Mouse (Mus musculus) embryonic facial prominence, embryonic 11.5 days (tissue): ENCODE data around the gene Gm20479. TPM values are rescaled to one million over a fixed set of nuclear protein-coding genes. Genes with fewer than 3 reads are reported as not detected.

Source experiments
- ATAC-seq: fragments of 200-750 bp; cut with Nextera tagmentation; replicated peaks from 2 replicates; pipeline ENCODE4 v1.8.0; 2017; ENCODE audit warnings: low read depth; ENCODE audit not compliant: insufficient number of reproducible peaks, low FRiP score, low TSS enrichment
- DNase-seq: peaks from one replicate; pipeline ENCODE4 v3.0.0-alpha.2; 2015; ENCODE audit warnings: low spot score
- H3K27ac ChIP-seq: fragments of 300-500 bp; sonication (generic); replicated peaks from 2 replicates; pipeline ENCODE4 v1.5.1; 2014; ENCODE audit warnings: mild to moderate bottlenecking, low read depth, low read length, control low read depth
- H3K27me3 ChIP-seq: fragments of 300-500 bp; sonication (generic); 2 replicates; pipeline ENCODE4 v1.6.1; 2014; ENCODE audit warnings: mild to moderate bottlenecking, low read length, moderate library complexity, mixed read lengths; ENCODE audit not compliant: control insufficient read depth, insufficient read depth
- H3K36me3 ChIP-seq: fragments of 300-500 bp; sonication (generic); replicated peaks from 2 replicates; pipeline ENCODE4 v1.6.1; 2014; ENCODE audit warnings: low read depth, mild to moderate bottlenecking, low read length, moderate library complexity, mixed read lengths; ENCODE audit not compliant: control insufficient read depth, insufficient read depth
- H3K4me1 ChIP-seq: fragments of 300-500 bp; sonication (generic); 2 replicates; pipeline ENCODE4 v1.6.1; 2014; ENCODE audit warnings: low read length, mixed read lengths; ENCODE audit not compliant: control insufficient read depth, insufficient read depth
- H3K4me2 ChIP-seq: fragments of 300-500 bp; sonication (generic); 2 replicates; pipeline ENCODE4 v1.6.1; 2014; ENCODE audit warnings: low read depth, mild to moderate bottlenecking, control low read depth, low read length, moderate library complexity
- H3K4me3 ChIP-seq: fragments of 300-500 bp; sonication (generic); 2 replicates; pipeline ENCODE4 v1.5.1; 2014; ENCODE audit warnings: low read depth, low read length, control low read depth
- H3K9ac ChIP-seq: fragments of 300-500 bp; sonication (generic); replicated peaks from 2 replicates; pipeline ENCODE4 v1.6.1; 2014; ENCODE audit warnings: mild to moderate bottlenecking, control low read depth, low read length
- H3K9me3 ChIP-seq: fragments of 300-500 bp; sonication (generic); replicated peaks from 2 replicates; pipeline ENCODE4 v1.6.1; 2016; ENCODE audit warnings: mild to moderate bottlenecking, low read length, inconsistent platforms, mixed read lengths; ENCODE audit not compliant: control insufficient read depth
- WGBS: fragments of 180-500 bp; shearing (Covaris S2); extraction: QIAGEN DNeasy Blood & Tissue Kit; methylation state at CpG from one replicate; pipeline ENCODE4 v1.1.7; 2014; 5-methylcytosine and 5-hydroxymethylcytosine counted together
- polyA plus RNA-seq: library from polyadenylated mRNA; unstranded; fragments of >200 nt; fragmentation: Nextera tagmentation; extraction: Ambion mirVana; gene quantifications from 2 replicates; pipeline ENCODE4 v1.2.1, GENCODE M21; 2014

The Gm20479 gene
- polyA plus RNA-seq, 1 experiment from 2014 or later, result not detected

- WGBS, result 88% methylated on average over 11 of the region's 11 CpGs
Measured at GRCm38 (mm10) chr7:27328161-27328560, 29.1 kb downstream of the Gm20479 start.

GRCm38 (mm10) chr7:27327500-27327899, 29.7 kb downstream of the Gm20479 start:
- ATAC-seq (no peak), DNase-seq (no peak)
- Histone ChIP-seq H3K27ac (no peak overlapping the region), H3K36me3 (no peaks in the 10 kb centered on the region), H3K4me1 (peaks cover 8% of the 10 kb centered on the region), H3K4me2 (no peak overlapping the region), H3K9ac (no peak overlapping the region), H3K27me3 (peaks cover 57% of the 10 kb centered on the region), H3K9me3 (no peaks in the 10 kb centered on the region), H3K4me3 (no peak overlapping the region)
- 87% methylated on average over 8 of the region's 8 CpGs for WGBS

More at GRCm38 (mm10) chr7:27328161-27328560, 29.1 kb downstream of the Gm20479 start:
- DNase-seq, result no peak
- Histone ChIP-seq H3K4me1 (peaks cover 8% of the 10 kb centered on the region), H3K36me3 (no peaks in the 10 kb centered on the region), H3K4me2 (no peak overlapping the region), H3K9ac (no peak overlapping the region), H3K27me3 (peaks cover 63% of the 10 kb centered on the region), H3K4me3 (no peak overlapping the region), H3K27ac (no peak overlapping the region), H3K9me3 (no peaks in the 10 kb centered on the region)
- no peak for ATAC-seq

GRCm38 (mm10) chr7:27326101-27326880, 30.9 kb downstream of the Gm20479 start:
- Histone ChIP-seq H3K27me3 (peaks cover 47% of the 10 kb centered on the region), H3K4me2 (peak overlapping the region; percentile 47), H3K4me3 (0 out of 2 replicates have a peak overlapping the region, but pooled peaks have one; percentile 6), H3K36me3 (no peaks in the 10 kb centered on the region), H3K9me3 (no peaks in the 10 kb centered on the region), H3K4me1 (peaks cover 8% of the 10 kb centered on the region), H3K27ac (no peak overlapping the region), H3K9ac (peak overlapping the region; percentile 22; the same call in 1 of the 2 replicates)
- peak; percentile 22; the same call in 1 of the 2 replicates for ATAC-seq
- 26% methylated on average over 34 of the region's 34 CpGs for WGBS
- DNase-seq, result peak; percentile 28

- Histone ChIP-seq H3K4me3 (peak overlapping the region; percentile 20), H3K36me3 (no peaks in the 10 kb centered on the region), H3K4me2 (peak overlapping the region; percentile 47), H3K27ac (no peak overlapping the region), H3K9me3 (no peaks in the 10 kb centered on the region), H3K9ac (peak overlapping the region; percentile 48), H3K27me3 (peaks cover 41% of the 10 kb centered on the region), H3K4me1 (peaks cover 6% of the 10 kb centered on the region)
- WGBS, result under 1% methylated on average over 24 of the region's 24 CpGs
- DNase-seq (peak; percentile 62), ATAC-seq (0 out of 2 replicates have a peak, but pooled peaks have one; percentile 20)
Measured at GRCm38 (mm10) chr7:27325697-27326096, 31.5 kb downstream of the Gm20479 start.

- WGBS, result 42% methylated on average over 19 of the region's 20 CpGs
- H3K4me2 ChIP-seq, result no peak overlapping the region
Measured at GRCm38 (mm10) chr7:27324928-27325327, 32.3 kb downstream of the Gm20479 start.

GRCm38 (mm10) chr7:27324161-27324560, 33.1 kb downstream of the Gm20479 start:
- 98% methylated on average over 11 of the region's 11 CpGs for WGBS
- no peaks in the 10 kb centered on the region for H3K36me3 ChIP-seq
- peaks cover 6% of the 10 kb centered on the region for H3K4me1 ChIP-seq
- DNase-seq (no peak), ATAC-seq (no peak)
- no peak overlapping the region for H3K9ac ChIP-seq
- no peak overlapping the region for H3K4me3 ChIP-seq
- H3K27ac ChIP-seq, result no peak overlapping the region
- H3K4me2 ChIP-seq, result no peak overlapping the region
- H3K9me3 ChIP-seq, result no peaks in the 10 kb centered on the region
- peaks cover 26% of the 10 kb centered on the region for H3K27me3 ChIP-seq

More at GRCm38 (mm10) chr7:27324928-27325327, 32.3 kb downstream of the Gm20479 start:
- Histone ChIP-seq H3K4me3 (no peak overlapping the region), H3K27ac (no peak overlapping the region), H3K9ac (no peak overlapping the region), H3K27me3 (peaks cover 33% of the 10 kb centered on the region), H3K4me1 (peaks cover 6% of the 10 kb centered on the region), H3K36me3 (no peaks in the 10 kb centered on the region), H3K9me3 (no peaks in the 10 kb centered on the region)
- DNase-seq (no peak), ATAC-seq (no peak)

- Histone ChIP-seq H3K9me3 (no peaks in the 10 kb centered on the region), H3K9ac (no peak overlapping the region), H3K27me3 (peaks cover 22% of the 10 kb centered on the region), H3K4me1 (peaks cover 6% of the 10 kb centered on the region), H3K27ac (no peak overlapping the region), H3K36me3 (no peaks in the 10 kb centered on the region), H3K4me3 (no peak overlapping the region), H3K4me2 (no peak overlapping the region)
- no peak for ATAC-seq
- DNase-seq, result no peak
- 91% methylated on average over 5 of the region's 5 CpGs for WGBS
Measured at GRCm38 (mm10) chr7:27323001-27323400, 34.2 kb downstream of the Gm20479 start.

- ATAC-seq, result no peak
- no peaks in the 10 kb centered on the region for H3K36me3 ChIP-seq
- peaks cover 18% of the 10 kb centered on the region for H3K27me3 ChIP-seq
- no peak overlapping the region for H3K4me3 ChIP-seq
- H3K4me1 ChIP-seq, result peaks cover 6% of the 10 kb centered on the region
- H3K27ac ChIP-seq, result no peak overlapping the region
- H3K9ac ChIP-seq, result no peak overlapping the region
- WGBS, result 18% methylated on average over 13 of the region's 13 CpGs
- no peak overlapping the region for H3K4me2 ChIP-seq
- no peaks in the 10 kb centered on the region for H3K9me3 ChIP-seq
- DNase-seq, result no peak
Measured at GRCm38 (mm10) chr7:27322291-27322690, 34.9 kb downstream of the Gm20479 start.
